Mouse (Mus musculus) cerebellum, adult (tissue): Measurements from ENCODE around the gene Dot1l.
"Not testable (repeated sequence)": the region's sequence is repeated elsewhere in the genome, so short reads cannot be mapped to it uniquely, and the experiment has no call there.

ENCODE experiments used
- ATAC-seq: cut with Nextera tagmentation; 2 replicates; pipeline ENCODE4 v1.9.2; 2017; ENCODE audit warnings: mild to moderate bottlenecking, moderate library complexity, mixed read lengths; ENCODE audit not compliant: insufficient number of reproducible peaks, low FRiP score, low TSS enrichment

Gene Dot1l

DNA sequence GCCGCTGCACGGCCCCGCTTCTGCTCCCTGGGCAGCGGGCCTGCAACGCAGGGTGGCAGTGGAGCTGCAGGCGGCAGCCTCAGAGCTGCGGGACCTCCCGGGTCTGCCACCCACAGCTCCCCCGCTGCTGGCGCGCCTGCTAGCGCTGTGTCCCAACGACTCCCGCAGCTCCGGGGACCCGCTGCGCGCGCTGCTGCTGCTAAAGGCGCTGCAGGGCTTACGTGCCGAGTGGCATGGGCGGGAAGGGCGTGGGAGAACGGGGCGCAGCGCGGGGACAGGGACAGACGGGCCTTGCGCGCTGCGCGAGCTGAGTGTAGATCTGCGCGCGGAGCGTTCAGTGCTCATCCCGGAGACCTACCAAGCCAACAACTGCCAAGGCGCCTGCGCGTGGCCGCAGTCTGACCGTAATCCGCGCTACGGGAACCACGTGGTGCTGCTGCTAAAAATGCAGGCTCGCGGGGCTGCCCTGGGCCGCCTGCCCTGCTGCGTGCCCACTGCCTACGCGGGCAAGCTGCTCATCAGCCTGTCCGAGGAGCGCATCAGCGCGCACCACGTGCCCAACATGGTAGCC is 52.1 kb downstream of the Dot1l start:
- ATAC-seq: peak; percentile 71; the same call in 1 of the 2 replicates

DNA sequence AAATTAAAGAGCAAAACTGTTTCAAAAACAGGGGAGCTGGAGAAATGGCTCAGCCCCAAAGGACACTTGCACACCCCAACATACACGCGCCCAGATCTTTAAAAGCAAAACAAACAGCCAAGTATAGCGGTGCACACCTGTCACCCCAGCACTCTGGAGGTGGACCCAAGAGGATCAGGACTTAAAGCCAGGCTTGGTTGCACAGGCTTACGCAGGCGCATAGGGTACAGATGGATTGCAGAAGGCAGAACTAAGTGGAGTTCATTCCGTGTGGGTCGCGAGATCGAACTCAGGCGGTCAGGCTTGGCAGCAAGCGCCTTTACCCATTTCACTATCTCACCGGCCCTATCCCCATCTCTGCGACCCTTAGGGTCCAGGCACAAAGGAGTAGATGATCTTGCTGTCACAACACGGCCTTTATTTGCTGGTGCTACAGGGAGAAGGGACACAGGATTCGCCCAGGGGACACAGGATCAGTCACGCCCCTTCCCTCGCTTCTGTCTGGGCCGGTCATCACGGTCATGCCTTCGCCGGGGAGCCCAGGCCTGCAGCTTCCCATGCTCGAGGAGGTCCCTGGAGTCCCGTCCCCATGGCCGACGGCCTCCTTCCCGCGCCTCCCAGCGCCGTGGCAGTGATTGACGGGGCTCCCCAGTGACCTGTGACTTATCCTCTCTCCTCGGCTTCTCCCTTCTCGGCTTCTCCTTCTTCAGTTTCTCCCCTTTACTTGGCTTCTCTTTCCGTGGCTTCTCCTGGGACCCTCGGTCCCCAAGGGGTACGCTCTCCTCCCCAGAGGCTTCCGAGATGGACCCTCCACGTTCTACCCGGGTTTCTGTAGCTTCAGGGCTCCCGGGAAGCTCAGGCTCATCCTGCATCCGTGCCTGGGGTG is 53.3 kb downstream of the Dot1l start:
- ATAC-seq: no peak

DNA sequence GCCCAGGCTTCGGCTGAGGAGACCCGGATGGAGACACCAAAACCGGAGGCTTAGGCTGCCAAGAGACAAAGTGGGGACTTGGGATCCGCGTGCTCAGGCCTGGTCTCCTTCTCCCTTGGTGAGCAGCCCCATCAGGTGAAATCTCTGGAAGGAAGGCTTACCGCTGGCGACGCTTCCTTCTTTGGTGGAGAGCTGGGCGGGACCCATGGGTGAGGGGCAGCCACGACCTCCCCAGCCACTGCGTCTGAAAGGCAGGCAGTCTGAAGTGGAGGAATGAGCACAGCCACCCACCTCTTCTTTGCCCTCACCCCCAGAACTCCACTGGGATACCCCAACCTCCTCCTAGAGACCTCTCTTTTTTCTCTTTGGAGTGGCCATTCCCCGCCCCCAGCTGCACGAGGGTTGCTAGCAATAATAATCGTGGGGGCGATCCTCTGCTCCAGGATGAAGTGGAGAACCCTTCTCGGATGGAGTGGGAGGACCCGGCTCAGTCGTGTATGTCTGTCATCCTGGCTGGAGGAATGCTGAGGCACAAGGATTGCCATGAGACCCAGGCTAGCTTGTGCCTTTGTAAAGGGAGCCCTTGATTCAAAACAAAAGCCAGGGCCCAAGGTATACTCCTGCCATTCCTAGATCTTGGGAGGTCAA is 54.1 kb downstream of the Dot1l start:
- no peak for ATAC-seq

DNA sequence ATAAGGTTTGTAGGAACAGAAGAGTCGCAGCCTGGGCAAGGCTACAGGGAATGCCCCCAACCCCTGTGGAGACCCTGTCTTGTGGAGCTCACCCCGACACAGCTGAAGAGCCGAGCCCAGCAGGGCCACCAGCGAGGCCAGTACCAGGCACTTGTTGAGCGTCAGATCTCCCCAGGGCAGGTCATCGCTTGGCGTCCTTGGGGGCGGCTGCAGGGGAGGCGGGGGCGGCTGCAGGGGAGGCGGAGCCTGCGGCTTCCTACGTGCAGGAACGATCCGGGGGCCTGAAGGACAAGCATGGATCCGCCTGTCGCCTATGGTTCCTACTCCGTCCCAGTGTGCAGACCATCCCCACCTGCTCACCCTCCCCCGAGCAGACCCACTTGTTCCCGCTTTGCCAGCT is 55.1 kb downstream of the Dot1l start:
- no peak for ATAC-seq

DNA sequence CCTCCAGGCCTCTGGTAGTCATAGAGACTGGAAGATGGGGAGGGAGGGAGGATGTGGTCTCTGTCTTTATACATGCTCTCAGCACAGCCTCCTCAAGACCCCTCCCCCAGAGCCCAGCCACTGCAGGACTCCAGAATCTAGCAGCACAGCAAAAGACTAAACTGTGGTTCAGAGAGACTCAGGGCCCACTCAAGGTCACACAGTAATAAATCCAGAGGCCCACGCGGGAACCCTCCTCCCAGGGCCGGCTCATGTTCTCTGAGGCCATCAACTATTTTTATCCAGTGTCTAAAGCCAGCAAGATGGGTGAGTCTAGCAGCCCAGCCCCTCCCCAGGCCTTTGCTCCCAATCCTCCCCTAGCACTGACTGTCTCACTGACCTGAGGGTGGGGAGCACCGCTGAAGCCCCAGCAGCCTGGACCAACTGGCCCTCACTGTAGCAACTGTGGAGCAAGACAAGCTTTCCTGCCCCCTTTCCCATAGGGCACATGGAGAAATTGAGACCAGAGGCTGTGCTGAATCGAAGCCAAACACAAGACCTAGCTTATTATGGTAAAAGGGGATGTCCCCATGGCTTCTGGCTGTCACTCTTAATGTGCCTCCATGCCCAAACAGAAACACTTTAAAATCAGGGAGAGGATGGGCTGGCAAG is 57.5 kb downstream of the Dot1l start:
- ATAC-seq: no peak

DNA sequence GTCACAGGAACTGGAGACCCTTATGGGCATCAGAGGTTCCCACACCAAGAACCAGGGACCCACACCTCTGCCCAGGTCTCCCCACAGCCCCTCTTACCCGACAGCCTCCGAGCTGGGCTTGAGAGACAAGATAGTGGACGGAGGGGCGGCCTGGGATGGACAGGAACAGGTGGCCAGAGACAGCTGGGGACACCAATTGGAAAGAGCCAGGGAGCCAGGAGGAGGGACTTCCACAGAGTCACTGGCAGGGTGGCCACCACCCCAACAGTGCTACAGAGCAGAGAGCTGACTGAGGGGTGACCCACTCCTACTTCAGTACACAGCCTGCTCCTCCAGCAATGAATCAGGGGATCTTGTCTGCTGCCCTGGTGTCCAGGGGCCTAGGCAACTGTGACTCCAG is 58.4 kb downstream of the Dot1l start, which contains the start of gene Jsrp1:
Gene Jsrp1 (minus strand): TSS at position 133 of the 400 bp plus-strand sequence.
- no peak for ATAC-seq

DNA sequence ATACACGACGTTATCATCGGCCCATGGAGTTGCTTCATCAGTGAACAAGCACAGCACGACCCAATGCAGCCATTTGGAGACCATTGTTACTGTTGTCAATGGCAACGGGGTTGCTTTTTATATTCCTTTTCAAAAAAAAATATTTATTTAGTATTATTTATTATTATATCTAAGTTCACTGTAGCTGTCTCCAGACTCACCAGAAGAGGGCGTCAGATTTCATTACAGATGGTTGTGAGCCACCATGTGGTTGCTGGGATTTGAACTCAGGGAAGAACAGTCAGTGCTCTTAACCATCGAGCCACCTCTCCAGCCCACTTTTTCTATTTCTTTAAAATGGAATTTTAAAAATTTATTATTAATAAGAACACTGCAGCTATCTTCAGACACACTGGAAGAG is 59.8 kb downstream of the Dot1l start:
- ATAC-seq: no peak

DNA sequence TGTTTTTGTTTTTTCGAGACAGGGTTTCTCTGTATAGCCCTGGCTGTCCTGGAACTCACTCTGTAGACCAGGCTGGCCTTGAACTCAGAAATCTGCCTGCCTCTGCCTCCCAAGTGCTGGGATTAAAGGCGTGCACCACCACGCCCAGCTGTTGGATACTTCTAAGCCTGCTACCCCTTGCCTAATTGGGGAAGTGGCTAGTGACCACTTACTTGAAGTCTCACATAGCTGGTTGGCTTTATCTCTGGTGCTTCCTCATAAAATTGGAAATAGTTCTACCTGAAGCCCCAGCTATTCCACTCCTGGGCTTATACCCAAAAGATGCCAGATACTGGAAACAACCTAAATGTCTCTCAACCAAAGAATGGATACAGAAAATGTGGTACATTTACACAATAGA is 61.3 kb downstream of the Dot1l start:
- not testable (repeated sequence) for ATAC-seq

DNA sequence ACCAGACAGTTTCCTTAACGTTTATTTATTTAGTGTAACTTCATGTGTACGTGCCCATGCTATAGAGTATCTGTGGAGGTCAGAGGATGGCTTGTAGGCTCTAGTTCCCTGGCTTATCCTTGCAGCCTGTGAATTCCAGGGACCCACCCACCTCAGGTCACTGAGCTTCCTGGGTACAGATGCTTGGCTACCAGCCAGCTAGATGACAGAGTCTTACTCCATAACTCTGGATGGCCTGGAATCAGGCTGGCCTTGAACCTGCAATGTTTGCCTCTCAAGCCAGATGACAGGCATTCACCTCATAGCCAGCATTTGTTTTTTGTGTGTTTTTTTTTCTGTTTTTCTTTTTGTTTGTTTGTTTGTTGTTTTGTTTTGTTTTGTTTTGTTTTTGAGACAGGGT is 62.2 kb downstream of the Dot1l start:
- no peak for ATAC-seq

DNA sequence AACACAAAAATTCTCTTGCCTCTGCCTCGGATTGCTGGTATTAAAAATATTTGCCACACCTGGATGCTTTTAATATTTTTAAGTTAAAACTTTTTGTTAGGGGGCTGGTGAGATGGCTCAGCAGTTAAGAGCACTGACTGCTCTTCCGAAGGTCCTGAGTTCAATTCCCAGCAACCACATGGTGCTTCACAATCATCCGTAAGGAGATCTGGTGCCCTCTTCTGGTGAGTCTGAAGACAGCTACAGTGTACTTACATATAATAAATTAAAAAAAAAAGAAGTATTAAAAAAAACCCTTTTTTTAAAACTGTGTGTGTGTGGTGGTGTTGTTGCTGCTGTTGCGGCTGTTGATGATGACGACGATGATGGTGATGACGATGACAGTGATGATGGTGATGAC is 62.9 kb downstream of the Dot1l start:
- not testable (repeated sequence) for ATAC-seq

DNA sequence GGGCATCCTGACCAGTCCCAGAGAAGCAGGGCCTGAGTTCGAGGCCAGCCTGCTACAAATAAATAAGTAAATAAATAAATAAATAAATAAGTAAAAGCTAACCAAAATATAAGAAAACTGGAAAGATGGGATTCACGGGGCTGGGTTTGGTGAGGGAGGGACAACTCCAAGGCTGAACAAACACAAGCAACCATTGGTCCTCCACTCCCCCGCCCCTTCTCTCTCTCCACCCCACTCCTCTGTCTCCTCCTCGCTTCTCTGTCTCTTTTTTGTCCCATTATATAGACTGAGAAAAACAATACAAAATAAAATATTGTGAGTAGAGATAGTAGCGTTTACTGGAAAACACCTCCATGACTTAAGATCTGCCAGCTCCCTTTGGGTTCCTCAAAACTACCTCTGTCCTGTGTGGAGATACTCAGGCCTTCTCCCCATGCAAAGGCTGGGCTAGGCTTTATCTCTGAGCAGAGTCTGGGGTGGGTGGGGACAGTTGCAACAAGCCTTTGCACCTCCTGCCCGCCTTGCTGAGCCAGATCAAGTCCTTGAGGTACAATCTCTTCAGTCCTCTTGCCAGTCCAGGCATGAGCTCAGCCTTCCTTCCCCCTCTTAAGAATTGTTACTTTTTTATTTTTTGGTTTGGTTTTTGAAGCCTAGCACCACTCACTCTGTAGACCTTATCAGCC is 63.7 kb downstream of the Dot1l start:
- ATAC-seq: no peak

DNA sequence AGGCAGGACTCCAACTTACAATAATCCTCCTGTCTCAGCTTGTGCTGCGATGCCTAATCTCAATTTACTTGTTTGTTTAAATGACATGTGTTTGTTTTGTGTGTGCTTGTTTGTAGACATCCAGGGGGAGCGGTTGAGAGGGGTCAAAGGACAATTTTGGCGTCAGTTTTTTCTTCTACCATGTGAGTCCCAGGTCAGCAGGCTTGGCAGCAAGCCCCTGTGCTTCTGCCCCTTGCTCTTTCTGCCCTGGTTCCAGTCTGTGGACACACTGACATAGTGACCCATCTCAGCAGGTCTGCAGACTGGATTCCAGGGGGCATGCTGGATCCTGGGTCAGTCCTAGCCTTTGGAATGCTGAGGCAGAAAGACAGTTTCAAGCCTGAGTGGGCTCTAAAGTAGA is 64.4 kb downstream of the Dot1l start:
- no peak for ATAC-seq

DNA sequence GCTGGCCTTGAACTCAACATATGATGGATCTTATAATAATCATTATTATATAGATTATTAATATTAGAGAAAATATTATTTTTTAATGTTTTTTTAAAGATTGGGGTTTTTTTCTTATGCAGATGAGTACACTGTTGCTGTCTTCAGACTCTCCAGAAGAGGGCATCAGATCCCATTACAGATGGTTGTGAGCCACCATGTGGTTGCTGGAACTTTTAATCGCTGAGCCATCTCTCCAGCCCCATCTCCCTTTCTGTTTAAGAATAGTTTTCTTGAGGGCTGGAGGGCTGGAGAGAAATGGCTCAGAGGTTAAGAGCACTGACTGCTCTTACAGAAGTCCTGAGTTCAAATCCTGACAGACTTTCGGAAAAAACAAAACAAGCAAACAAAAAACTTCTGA is 67.0 kb downstream of the Dot1l start:
- ATAC-seq: no peak

DNA sequence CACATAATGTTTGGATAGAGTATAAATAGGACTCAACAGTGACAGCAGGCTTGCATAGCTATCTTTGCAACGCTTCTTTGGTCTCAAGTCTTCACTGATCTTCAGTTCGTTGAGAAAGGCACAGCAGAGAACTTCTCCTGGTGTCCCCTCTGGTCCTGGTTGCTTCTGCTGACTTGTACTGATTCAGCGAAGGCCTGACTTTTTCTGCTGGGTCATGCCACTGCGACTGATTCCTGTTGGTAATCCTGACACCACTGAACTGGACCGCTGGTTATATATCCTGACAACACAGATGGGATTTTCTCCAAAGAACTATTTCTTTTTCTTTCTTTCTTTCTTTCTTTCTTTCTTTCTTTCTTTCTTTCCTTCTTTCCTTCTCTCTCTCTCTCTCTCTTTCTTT is 67.5 kb downstream of the Dot1l start:
- no peak for ATAC-seq

DNA sequence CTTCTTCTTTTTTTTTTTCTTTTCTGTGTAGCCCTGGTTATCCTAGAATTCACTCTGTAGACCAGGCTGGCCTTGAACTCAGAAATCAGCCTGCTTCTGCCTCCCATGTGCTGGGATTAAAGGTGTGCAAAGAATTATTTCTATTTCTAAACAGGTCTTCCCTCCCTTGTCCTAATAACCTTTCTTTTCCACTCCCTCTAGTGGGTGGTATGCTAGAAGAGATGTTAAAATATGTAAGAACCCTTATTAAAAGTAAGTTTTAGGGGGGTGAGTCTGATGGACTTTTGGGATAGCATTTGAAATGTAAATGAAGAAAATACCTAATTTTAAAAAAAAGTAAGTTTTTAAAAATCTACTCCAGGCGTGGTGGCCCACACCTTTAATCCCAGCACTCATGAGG is 68.3 kb downstream of the Dot1l start:
- no peak for ATAC-seq

DNA sequence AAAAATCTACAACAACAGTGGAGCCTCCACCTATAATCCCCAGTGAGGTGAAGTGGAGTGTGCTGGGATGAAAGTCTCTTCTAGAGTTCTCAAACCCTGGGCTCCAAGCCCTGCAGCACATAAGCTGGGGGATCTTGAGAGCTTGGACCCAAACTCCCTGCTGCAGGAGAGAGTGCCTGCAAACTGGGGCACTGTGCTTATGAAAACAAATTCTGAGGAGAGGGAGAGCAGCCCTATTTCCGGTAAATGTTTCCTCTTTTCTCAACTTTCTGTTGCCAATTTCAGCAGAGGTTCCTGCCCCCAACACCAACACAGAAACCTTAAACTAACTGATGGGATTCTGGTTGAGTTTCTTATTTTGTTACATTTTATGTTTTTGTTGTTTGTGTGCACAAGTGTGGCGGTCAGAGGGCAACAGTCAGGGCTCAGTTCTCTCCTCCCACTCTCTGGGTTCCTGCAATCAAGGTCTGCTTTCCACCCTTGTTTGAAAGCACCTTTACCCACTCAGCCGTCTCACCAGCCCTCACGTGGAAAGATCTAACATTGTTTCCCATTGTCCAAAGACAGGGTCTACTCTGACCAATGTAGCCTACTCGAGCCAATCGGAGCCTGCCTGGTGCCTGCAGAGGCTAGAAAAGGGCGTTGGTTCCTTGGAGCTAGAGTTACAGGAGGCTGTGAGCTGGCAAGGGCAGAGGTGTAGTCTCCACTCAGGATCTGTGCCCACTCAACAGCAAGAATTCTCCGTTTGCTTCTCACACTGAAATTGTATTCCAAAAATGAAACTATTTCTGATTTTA is 69.0 kb downstream of the Dot1l start:
- ATAC-seq: no peak

DNA sequence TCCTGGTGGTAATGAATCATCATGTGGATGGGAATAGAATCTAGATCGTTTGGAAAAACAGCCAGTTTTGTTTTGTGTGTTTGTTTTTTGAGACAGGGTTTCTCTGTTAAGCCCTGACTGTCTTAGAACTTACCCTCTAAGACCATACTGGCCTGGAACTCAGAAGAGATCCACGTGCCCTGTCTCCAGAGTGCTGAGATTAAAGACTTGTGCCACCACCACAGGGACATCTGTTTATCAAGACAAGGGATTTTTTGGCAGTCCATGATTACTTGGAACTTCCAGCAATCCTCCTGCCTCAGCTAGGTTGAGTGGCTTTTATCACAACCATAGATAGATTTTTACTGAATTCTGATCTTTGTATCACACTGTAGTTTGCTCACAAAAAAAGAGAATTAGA is 69.8 kb downstream of the Dot1l start:
- ATAC-seq: no peak

DNA sequence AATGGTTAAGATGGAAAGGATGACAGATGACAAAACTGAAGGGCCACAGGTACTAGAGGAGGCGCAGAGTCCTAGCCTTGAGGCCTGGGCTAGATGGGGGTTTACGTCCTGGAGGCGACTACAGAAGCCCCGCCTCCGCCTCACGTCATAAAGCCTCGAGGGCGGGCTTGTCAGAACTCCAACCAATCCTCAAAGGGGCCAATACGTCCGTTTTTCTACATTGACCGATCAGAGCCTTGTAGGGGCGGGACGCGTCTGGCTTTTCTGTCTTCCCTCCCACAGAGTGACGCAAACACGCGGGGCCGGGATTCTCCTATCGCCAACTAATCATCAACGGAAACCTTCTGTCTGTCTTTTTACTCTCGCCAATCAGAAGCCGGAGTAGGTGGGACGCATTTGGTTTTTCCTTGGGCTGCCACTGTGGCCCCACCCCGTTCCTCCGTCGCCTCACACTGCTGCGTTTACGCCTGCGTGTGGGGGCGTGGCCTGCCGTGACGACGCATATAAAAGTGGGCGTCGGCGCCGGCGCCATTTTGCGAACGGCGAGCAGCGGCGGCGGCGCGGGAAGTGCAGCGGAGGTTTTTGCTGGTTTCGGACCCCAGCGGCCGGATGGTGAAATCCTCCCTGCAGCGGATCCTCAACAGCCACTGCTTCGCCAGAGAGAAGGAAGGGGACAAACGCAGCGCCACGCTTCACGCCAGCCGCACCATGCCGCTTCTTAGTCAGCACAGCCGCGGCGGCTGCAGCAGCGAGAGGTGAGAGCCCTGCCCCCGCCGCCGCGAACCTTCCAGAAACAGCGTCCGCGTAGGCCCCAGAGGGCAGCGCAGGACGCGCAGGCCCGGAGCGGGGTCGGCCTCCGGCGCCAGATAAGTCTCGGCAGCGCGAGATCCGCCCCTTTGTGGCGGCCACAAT is 71.4 kb downstream of the Dot1l start, which contains the start of gene Oaz1:
Gene Oaz1 (plus strand): TSS at position 506 of the 912 bp plus-strand sequence.
- ATAC-seq: peak; percentile 95
